Mouse (Mus musculus) cerebellum, postnatal 25 days (tissue): Measurements from ENCODE around the gene Ercc6.

Experiments used
- DNase-seq, 2 experiments: peaks; one replicate each; pipeline ENCODE4 v3.0.0; 2021; ENCODE audit warnings: mixed read lengths in 2 of 2

Ercc6 gene

GRCm38 (mm10) chr14:32513336-32514032 is at the start of gene Ercc6:
Gene Ercc6 (plus strand): TSS chr14:32513521.
- DNase-seq = peak; percentile 96 to 97

DNA sequence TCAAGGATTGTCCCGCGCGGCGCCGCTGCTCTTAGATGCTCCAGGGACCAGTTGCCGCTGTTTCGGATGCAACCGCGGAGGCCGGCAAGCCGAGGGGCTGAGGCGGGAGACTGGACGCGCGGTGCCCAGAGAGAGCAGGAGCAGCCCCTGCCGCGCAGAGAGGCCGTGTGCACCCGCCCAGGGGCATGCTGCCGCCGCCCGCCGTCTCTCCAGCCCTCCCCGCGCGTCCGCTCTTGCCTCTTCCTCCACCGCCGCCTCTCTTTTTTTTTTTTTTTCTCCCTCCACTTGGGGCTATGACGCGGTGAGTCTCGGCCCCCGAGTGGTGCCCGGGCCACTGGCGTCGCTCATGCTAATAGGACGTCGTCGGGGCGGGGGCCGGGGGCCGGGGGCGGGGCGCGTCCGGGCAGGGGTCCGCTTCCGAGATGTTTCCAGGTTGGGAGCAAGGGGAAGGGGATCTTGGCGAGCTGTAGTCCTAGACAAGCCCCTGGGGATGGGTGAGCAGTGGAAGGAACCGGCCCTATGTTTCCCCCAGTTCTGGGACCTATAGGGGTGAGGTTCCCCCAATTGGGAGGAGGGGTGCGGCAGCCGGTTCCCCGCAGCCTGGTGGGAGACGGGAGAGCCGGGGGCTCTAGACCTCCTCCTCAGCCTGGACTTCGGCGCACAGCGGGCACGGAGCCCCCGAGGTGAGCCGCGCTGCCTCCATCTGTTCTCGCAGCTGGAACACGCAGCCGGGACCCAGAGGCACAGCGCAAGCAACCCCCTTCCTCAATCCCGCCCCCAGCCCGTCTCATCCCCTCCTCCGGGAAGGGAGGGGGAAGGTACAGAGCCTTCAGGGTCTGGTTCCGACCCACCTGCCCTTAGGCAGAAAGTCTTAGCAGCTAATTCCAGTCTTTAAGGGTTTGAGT is 48.5 kb upstream of the Ercc6 start, which contains the start of gene Slc18a3:
TSS of gene Slc18a3 (minus strand) at position 250 of the 905 bp plus-strand sequence.
- peak in 1 of 2 experiments; percentile 31 for DNase-seq

DNA sequence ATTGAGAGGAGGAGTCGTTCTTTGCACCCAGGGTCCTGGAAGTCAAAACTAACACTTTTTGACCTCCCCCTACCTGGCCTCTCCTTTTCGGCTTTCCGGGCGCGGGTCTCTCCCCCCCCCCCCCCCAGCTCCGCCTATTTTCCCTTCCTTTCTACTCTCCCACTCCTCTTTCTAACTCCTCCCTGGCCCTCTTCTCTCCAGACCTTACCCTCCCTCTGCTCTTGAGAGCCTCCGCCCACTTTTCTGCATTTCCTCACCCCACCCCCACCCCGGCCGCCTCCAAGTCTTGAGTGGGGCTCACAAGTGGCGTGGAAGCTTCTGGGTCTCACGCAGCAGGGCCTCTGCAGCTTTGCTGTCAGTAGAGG is 47.8 kb upstream of the Ercc6 start:
- no peak for DNase-seq

DNA sequence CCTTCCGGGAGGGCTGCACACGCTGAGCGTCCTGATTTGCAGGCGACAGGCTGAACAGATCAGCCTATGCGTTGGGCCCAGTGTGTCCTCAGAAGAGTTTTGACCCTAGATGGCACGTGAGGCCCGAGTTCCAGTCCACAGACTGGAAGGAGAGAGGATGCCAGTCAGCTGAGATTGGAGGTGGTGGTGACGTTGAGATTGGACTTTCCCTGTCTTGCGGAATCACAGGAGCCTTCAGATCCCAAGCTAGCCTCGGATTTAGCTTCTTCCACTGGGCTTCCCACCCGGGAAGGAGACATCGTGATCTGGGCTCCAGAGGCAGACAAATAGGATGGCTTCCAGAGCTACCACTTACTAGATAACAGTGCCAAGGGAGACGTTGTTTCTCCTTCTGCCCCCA is 47.4 kb upstream of the Ercc6 start, which contains the start of gene Chat:
TSS of gene Chat (minus strand) at position 101 of the 400 bp plus-strand sequence.
- DNase-seq = no peak

GRCm38 (mm10) chr14:32467606-32468005 is 45.7 kb upstream of the Ercc6 start:
- DNase-seq = peak in 1 of 2 experiments; percentile 48

GRCm38 (mm10) chr14:32472996-32473395 is 40.3 kb upstream of the Ercc6 start:
- DNase-seq = peak; percentile 74 to 86

- DNase-seq = no peak
Measured at GRCm38 (mm10) chr14:32476559-32476958, 36.8 kb upstream of the Ercc6 start.

DNA sequence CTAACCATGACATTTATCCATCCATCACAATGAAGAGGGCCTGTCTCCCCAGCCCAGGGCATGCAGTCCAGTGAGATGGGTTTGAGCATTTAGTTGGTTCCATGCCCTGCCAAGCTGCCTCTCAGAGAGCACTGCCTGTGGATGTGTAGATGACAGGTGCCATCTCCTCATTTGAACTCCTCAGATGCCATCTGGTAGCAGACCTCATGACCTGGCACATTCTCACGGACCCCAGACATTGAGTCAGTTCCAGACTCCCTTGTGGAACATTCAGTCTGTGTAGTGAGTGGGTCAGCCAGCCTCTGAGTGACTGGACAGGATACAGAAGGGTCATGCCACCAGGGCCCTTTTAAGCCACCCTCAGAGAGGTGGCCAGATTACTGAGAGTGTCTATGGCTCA is 35.7 kb upstream of the Ercc6 start:
- peak; percentile 28 to 47 for DNase-seq

GRCm38 (mm10) chr14:32482061-32482460 is 31.3 kb upstream of the Ercc6 start:
- DNase-seq = peak in 1 of 2 experiments; percentile 41

DNA sequence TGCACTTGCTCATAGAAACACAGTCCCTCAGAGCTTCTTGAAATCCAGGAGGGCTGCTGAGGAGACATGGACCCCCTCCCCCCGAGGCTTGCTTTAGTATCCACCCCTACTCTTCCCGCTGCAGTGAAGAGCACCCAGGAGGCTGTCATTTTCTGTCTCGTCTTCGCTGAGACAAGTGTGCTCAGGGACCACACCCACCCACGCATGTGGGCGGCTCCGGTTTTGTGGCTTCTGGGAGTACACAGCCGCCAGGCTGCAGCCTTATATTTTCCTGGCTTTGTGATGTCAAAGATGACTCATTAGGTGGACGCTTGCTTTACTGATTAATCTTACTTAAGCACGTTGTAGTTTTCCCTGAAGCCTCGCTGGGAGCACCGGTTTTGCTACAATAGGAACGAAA is 20.8 kb upstream of the Ercc6 start:
- DNase-seq = no peak

- DNase-seq = no peak
Measured at GRCm38 (mm10) chr14:32496115-32496850, 17.0 kb upstream of the Ercc6 start.

DNA sequence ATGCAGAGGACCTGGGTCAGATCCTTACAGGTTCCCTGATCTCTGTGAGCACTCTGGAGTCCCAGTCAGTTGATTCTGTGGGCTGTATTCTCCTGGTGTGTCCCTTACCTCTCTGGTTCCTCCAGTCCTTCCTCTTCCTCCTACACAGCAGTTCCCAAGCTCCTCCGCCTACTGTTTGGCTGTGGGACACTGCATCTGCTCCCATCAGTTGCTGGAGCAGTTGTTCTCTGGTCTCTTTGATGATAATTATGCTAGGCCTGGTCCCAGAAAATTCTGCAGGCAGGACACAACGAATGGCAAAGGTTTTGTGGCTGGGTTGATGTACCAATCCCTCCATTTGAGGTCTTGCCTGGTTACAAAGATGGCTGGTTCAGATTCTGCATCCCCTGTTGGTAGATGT is 12.0 kb upstream of the Ercc6 start:
- no peak for DNase-seq

DNA sequence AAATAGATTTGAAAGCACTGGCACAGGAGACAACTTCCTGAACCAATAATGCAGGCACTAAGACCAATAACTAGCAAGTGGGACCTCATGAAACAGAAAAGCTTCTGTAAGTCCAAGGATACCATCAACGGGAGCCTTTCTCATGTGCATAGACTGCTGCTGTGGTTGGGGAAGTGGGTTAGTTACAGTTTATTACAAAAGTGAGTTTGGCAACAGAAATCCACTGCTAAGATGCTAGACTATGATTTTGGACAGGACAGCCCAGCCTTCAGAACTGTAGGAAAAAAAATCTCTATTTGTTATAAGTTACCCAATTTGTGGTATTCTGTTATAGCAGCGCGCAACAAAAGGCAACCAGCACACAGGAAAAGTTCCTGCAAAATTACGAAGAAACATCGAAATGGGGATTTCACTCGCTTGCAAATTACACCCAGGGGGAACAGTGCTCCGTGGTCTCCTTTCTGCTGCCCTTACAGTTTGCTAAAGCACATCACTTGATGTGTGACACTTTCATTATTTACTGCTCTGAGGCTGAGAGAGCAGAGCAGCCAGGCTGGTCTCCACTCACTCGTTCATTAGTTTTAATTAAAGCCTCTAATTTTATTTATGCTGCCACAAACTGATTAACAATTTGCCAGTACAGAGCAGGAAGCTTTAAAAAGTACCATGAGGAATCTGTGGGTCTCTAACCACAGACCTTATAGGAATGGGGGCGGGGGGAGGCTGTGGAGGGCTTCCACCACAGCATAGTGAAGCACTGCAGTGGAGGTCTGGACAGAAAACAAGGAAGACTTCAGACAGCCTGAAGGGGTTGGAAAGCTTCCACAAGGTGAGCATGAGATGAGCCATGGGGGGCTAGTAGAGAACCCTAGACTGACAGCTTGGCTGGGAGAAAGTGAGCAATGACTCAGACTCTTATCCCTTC is 10.3 kb upstream of the Ercc6 start:
- no peak for DNase-seq

GRCm38 (mm10) chr14:32503897-32504296 is 9.4 kb upstream of the Ercc6 start:
- no peak for DNase-seq

GRCm38 (mm10) chr14:32506329-32506728 is 7.0 kb upstream of the Ercc6 start:
- DNase-seq = no peak

DNA sequence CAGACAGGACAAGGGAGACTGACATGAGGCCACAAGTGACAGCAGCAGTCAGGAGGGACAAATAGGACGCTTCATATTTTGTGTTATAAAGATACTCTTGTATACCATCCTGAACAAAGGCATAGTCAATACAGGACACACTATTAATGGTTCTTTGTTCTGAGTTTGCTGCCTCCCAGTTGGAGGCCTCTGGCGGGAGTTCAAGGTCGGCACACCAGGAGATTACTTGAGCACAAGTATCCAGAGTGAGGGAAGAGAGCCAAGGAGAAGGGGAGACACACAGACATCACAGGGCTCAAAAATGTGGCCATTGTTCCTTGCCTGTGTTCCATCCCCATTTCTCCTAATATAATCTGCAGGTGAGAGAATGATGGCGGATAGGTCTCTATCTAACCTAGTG is 6.1 kb upstream of the Ercc6 start:
- DNase-seq = no peak

GRCm38 (mm10) chr14:32508105-32508835 is 5.1 kb upstream of the Ercc6 start:
- no peak for DNase-seq

DNA sequence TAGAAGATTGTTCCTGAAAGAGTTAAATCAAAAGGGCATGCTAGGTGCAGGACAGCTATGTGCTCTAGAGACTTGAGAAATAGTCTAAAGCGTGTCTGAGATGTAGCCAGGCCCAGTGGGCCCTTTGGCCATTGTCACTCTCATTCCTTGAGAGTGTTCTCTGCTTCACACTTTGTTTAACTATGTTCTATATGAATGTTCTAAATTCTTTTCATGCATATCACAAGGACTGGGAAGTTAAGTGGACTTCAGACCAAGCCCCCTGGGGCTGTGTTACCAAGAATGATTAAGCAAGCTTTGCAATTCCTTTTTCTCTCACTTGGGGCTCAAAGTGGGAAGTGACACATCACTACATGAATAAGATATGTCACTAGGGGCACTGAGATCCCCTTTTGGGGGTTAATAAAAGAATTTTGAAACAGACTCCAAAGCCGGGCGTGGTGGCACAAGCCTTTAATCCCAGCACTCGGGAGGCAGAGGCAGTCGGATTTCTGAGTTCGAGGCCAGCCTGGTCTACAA is 3.8 kb upstream of the Ercc6 start:
- no peak for DNase-seq

- no peak for DNase-seq
Measured at GRCm38 (mm10) chr14:32512912-32513311, 409 bp upstream of the Ercc6 start.

GRCm38 (mm10) chr14:32516086-32516485 is 2.8 kb downstream of the Ercc6 start:
- no peak for DNase-seq

DNA sequence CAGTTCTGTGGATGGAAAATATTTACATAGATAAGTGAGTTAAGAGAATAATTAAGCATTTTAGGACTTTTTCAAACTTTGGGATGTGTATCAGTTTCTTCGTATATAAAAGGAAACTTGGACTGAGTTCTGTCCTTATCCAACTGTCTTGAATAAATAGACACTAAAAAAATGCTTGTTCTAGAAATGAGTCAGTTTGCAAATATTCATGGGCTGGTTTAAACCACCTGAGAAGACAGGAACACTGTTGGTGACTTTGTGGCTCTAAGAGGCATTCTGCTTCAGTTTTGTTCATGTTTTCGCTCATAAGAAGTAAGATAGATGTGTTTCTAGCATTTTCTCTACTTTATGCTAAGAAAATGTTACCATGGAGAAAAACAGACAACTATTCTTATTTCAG is 5.2 kb downstream of the Ercc6 start:
- no peak for DNase-seq
